Mouse (Mus musculus) bone marrow, adult 2 months (tissue): ENCODE measurements around the gene Gm973.

Source experiments
- CTCF ChIP-seq: fragments of 200-500 bp; IDR thresholded peaks from 2 replicates; pipeline ENCODE4 v1.5.1; 2011; ENCODE audit warnings: low read length, control low read depth; ENCODE audit not compliant: control insufficient read depth, insufficient read depth
- POLR2A ChIP-seq: fragments of 200-500 bp; IDR thresholded peaks from 2 replicates; pipeline ENCODE4 v1.6.1; 2011; ENCODE audit warnings: low read depth, mild to moderate bottlenecking, control low read depth, low read length, borderline replicate concordance; ENCODE audit not compliant: control insufficient read depth

DNA sequence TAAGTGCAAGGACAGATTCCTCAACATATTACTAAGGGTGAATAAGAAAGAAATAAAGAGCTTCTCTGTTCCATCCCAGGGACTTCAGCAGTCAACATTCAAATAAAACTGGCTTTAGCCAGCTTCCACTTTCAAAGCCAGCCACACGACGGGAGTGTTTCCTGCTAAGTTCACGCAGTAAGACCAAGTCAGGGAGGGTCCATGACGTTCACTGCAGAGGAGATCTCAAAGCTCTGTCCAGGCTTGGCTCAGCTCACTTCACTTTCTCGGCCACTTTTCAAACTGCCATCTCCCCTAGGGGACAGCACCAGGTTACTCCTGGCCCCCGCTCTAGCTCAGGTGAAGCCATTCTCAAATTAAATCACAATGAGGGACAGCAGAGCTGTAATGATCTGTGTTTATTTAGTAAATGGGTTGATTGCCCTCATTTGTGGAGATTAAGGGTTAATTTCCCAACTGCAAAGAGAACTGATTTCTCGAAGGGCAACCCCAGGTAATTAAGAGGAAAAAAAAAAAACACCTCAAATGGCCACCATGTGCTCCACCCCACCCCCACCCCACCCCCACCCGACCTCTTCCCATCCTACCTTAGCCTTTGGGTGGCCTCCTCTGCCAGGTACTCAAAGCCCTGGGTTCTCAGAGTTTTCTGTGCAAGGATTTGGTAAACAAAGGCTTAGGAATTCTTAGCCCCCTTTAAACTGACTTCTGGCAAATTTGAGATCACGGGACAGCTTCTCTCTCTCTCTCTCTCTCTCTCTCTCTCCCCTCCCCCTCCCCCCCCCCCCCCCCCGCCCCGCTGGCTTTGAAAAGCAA is 43.5 kb upstream of the Gm973 start:
- TF ChIP-seq CTCF (no peak), POLR2A (no peak)
